Mouse (Mus musculus) layer of hippocampus, adult 9-11 months (tissue): Measurements from ENCODE around the gene Prps2.
A peak's percentile ranks its signal among the peaks of the same experiment; 100 is the strongest.
"Not testable (repeated sequence)": the region's sequence is repeated elsewhere in the genome, so short reads cannot be mapped to it uniquely, and the experiment has no call there.

Source experiments
- DNase-seq: peaks from one replicate; pipeline ENCODE4 v3.0.0; 2022

The Prps2 gene

GRCm38 (mm10) chrX:167382047-167382853 is at the start of gene Prps2:
Prps2 (minus strand) TSS chrX:167382749.
- peak; percentile 19 for DNase-seq

GRCm38 (mm10) chrX:167417654-167418053 is 35.1 kb upstream of the Prps2 start:
- no peak for DNase-seq

GRCm38 (mm10) chrX:167394940-167395339 is 12.4 kb upstream of the Prps2 start:
- no peak for DNase-seq

- DNase-seq = no peak
Measured at GRCm38 (mm10) chrX:167386647-167387046, 4.1 kb upstream of the Prps2 start.

GRCm38 (mm10) chrX:167382854-167383186 is 271 bp upstream of the Prps2 start:
- DNase-seq = no peak

GRCm38 (mm10) chrX:167381583-167382046 is 934 bp downstream of the Prps2 start:
- no peak for DNase-seq

GRCm38 (mm10) chrX:167380073-167380472 is 2.5 kb downstream of the Prps2 start:
- DNase-seq = no peak

- DNase-seq = not testable (repeated sequence)
Measured at GRCm38 (mm10) chrX:167361231-167361630, 21.3 kb downstream of the Prps2 start.

- DNase-seq = no peak
Measured at GRCm38 (mm10) chrX:167359704-167360103, 22.8 kb downstream of the Prps2 start.

GRCm38 (mm10) chrX:167357415-167357814 is 25.1 kb downstream of the Prps2 start:
- DNase-seq = no peak

- DNase-seq = no peak
Measured at GRCm38 (mm10) chrX:167355965-167356364, 26.6 kb downstream of the Prps2 start.

- DNase-seq = no peak
Measured at GRCm38 (mm10) chrX:167353617-167354016, 28.9 kb downstream of the Prps2 start.

GRCm38 (mm10) chrX:167346440-167346839 is 36.1 kb downstream of the Prps2 start:
- no peak for DNase-seq

- DNase-seq = no peak
Measured at GRCm38 (mm10) chrX:167344356-167344755, 38.2 kb downstream of the Prps2 start.

GRCm38 (mm10) chrX:167341811-167342210 is 40.7 kb downstream of the Prps2 start:
- DNase-seq = no peak

- DNase-seq = no peak
Measured at GRCm38 (mm10) chrX:167340190-167340589, 42.4 kb downstream of the Prps2 start.

GRCm38 (mm10) chrX:167337990-167338389 is 44.6 kb downstream of the Prps2 start:
- DNase-seq = no peak

- DNase-seq = no peak
Measured at GRCm38 (mm10) chrX:167334571-167334970, 48.0 kb downstream of the Prps2 start.

GRCm38 (mm10) chrX:167332607-167333006 is 49.9 kb downstream of the Prps2 start:
- no peak for DNase-seq

GRCm38 (mm10) chrX:167330993-167331392 is 51.6 kb downstream of the Prps2 start:
- DNase-seq = no peak

- DNase-seq = no peak
Measured at GRCm38 (mm10) chrX:167330399-167330798, 52.1 kb downstream of the Prps2 start, which contains the start of gene Tlr7. Tlr7 (minus strand) TSS chrX:167330558.

- no peak for DNase-seq
Measured at GRCm38 (mm10) chrX:167329620-167330019, 52.9 kb downstream of the Prps2 start.

GRCm38 (mm10) chrX:167329098-167329497 is 53.5 kb downstream of the Prps2 start:
- DNase-seq = peak; percentile 50

- DNase-seq = no peak
Measured at GRCm38 (mm10) chrX:167328519-167328918, 54.0 kb downstream of the Prps2 start.

- no peak for DNase-seq
Measured at GRCm38 (mm10) chrX:167323742-167324141, 58.8 kb downstream of the Prps2 start.
